Mouse (Mus musculus) thymus, postnatal 25 days (tissue): ENCODE measurements around the gene Camta1.

Source experiments
- DNase-seq: peaks from one replicate; pipeline ENCODE4 v3.0.0; 2022

The Camta1 gene

GRCm38 (mm10) chr4:151237501-151237900 lies 624.2 kb downstream of the Camta1 start:
- no peak for DNase-seq

- no peak for DNase-seq
These were observed 626.7 kb downstream of the Camta1 start for GRCm38 (mm10) chr4:151234981-151235380.

DNA sequence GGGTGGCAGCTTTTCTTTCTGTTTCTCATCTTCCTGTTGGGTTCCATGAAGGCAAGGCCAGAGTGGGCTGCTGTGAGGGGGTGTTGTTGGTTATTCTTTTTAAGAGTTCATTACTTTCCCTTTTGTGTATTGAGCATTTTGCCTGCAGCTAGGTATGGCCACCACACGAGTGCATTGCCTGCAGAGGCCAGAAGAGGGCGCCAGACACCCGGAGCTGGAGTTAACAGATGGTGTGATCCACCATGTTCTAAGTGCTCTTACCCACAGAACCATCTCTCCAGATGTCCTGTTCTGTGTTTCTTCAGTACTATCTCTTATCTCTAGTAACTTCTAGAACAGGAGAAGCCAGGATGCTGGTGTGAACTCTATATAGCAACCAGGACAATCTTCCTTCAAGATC lies 629.6 kb downstream of the Camta1 start:
- no peak for DNase-seq

- DNase-seq: no peak
These were observed 632.6 kb downstream of the Camta1 start for GRCm38 (mm10) chr4:151229073-151229472.

- DNase-seq: no peak
These were observed 635.2 kb downstream of the Camta1 start for GRCm38 (mm10) chr4:151226496-151226895.

- no peak for DNase-seq
These were observed 637.7 kb downstream of the Camta1 start for GRCm38 (mm10) chr4:151224017-151224416.

DNA sequence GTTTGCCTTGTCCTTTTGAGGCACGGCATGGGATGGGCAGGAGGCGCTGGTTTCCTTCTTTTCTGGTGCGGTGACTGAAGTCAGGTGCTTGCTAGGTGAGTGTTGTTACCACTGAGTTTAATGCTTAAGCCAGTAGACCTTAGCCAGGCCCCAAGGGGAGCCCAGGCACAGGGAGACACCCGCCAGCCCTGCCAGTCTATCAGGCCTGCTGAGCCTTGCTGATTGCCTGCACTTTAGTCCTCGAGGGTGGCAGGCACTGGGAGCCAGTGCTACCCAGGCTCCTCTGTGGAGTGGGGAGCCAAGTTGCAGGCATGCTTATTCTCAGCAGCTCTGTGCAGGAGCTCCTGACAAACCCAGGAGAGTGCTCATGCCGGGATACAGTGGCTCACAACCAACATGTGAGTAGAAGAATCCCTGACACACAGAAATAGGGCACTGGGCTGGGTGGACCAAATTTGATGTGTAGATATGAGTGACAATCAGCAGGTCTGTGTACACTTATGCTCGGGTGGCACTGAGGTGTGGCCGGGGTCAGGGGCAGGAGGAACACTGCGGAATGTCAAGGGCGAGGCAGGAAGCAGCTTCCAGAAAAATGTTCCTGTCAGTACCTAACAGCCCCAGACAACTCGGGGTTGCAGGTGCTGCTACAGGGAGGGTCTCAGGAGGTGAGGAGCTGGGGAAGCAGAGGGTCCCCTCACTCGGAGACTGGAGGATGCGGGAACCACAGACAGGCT lies 638.2 kb downstream of the Camta1 start:
- no peak for DNase-seq

GRCm38 (mm10) chr4:151222635-151223034 lies 639.0 kb downstream of the Camta1 start:
- no peak for DNase-seq

DNA sequence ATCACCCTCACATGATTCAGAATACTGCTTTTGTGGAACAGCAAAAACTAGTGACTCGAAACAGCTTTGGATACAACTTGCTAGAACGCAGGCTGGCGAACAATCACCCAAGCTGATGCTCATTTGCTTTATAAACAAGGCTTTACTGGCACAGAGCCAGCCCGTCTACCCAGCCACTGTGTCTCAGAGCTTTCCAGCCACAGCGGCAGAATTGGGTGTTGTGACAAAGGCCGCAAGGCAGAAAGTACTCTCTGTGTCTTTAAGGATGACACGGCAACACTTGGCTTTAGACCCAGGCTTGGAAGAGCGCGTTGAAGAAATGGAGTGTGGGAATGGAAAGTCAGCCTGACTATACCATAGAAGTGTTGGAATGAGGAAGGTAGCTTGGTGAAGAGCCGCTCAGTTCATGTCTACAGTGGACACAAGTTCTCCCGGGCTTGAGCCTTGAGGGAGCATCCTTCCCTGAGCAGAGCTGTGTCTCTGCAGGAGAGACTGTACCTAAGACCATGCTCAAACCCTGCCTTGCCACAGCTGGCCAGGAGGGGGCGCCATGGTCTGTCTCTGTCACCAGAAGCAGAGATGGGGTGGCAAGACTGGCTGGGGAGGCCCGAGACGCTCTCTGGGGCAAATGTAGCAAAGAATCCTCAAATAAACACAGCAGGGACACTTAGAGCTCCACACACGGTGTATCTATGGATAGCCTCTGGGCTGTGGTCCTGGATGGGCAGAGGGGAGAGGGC lies 645.0 kb downstream of the Camta1 start:
- peak; percentile 1 for DNase-seq

DNA sequence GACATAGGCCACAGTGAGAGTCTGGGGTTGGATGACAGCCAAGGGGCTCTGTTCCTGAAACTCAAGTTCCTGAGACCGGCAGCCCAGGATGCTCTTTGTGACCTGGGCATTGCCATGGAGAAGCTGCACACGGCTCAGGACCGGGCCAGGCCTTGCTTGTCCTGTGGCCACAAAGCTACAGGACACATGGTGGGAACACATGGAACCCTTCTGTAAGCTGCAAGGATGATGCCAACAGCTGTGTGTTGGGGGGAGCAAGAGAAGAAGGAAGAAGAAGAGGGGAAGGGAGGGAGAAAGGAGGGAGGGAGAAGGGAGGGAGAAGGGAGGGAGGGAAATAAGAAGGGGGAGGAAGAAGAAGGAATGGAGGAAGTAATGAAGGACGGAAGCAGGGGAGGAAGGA lies 645.8 kb downstream of the Camta1 start:
- no peak for DNase-seq

GRCm38 (mm10) chr4:151215179-151215578 lies 646.5 kb downstream of the Camta1 start:
- peak; percentile 1 for DNase-seq

DNA sequence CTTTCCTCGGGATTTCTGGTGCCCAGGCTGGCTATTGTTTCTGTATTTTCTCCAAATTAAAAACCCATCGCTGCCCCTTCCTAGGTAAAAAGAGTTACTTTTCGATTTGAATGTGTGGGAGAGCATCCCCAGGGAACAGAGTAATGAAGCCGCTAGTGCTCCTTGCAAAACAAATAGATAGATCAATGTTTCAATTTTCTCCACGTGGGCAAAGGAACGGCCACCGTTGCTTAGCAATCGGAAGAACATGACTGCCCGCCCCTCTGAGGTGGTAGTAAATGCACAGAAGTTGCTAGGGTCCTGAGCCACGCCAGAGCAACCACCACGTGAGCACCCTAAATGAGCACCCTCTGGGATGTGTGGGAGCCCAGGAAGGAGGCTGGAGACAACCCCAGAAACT lies 648.2 kb downstream of the Camta1 start:
- DNase-seq: no peak

GRCm38 (mm10) chr4:151211992-151212391 lies 649.7 kb downstream of the Camta1 start:
- no peak for DNase-seq

DNA sequence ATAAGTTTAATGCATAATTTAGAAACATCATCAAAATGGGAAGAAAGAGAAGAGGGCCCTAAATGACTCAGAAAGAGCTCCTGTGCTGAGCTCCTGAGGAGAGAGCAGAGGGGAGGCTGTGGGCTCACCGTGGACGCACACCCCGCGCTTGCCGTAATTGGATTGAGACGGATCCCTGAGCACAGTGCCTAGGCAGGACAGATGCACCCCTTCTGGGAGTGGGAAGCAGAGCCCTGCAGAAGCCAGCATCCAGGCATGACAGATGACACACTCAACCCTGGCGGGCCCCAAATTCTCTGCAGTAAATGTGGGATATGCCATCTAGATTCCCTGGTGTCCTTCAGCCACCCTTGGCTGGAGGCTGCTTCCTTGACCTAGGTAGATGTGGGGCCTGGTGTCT lies 654.1 kb downstream of the Camta1 start:
- DNase-seq: no peak

GRCm38 (mm10) chr4:151202891-151203290 lies 658.8 kb downstream of the Camta1 start:
- DNase-seq: no peak

GRCm38 (mm10) chr4:151200316-151200715 lies 661.4 kb downstream of the Camta1 start:
- no peak for DNase-seq

DNA sequence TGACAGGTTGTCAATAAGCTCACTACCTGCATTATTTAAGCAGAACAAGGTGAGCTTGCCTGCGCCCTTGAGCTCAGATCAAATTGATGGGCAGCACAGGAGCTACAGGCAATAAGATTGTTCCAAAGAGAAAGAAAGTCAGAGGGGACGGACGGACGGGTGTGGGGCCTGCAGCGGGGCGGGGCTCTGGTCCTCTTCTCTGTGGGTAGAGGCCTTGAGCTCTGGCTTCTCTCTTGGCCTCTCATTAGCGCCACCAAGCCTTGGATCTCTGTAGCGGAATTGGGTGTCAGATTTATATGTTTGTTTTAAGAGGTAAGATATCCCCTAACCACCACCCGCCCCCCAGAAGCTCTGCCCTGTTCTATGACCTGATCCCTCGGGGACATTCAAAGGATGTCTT lies 666.5 kb downstream of the Camta1 start:
- DNase-seq: no peak

DNA sequence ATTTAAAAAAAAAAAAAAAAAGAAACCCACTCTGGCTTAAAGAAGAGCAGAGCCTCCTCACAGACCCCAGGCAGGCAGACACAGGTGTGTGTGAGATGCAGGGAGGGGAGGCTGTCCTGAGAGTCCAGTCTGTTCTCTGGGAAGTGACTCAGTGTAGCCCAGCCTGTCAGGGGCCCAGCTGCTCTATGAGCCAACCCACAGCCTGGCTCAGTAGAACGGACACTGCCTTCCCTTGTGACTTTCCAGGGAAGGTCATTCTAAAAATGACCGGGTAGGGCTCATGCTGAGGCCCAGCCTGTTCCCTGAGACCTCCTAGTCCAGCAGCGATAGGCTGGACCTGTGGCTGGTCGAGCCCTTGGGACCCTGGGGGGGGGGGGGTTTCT lies 667.0 kb downstream of the Camta1 start:
- no peak for DNase-seq

DNA sequence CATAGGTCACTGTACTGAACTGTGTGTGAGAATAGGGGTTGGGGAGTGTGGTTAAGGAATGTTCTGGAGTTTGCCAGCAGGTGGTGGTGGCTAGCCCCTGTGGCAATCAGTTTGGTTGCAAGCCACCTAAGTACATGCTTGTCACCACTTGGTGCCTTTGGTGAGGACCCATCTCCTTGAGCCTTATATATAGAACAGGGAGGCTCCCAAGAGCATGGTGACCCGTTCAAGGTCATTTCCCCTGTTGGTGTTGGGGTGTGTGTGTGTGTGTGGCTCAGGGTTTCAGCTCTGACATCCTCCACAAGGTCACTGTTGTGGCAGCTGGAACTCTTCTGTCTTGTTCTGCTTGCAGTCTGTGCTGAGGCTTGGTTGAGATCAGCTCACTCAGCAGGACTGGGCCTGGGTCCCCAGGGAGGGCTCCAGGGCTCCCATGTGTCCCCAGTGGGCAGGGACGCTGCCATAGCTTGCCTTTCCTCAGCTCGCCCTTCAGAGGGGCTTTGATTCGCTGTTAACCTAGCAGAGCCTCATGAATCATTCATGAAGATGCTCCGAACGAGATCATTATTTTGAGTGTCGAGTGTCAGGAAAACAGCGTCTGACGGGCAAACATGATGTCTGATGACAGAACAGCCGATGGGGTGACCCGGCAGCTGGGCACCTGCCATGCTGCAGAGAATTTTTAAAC lies 667.5 kb downstream of the Camta1 start:
- no peak for DNase-seq

GRCm38 (mm10) chr4:151186447-151186846 lies 675.2 kb downstream of the Camta1 start:
- DNase-seq: peak; percentile 14

DNA sequence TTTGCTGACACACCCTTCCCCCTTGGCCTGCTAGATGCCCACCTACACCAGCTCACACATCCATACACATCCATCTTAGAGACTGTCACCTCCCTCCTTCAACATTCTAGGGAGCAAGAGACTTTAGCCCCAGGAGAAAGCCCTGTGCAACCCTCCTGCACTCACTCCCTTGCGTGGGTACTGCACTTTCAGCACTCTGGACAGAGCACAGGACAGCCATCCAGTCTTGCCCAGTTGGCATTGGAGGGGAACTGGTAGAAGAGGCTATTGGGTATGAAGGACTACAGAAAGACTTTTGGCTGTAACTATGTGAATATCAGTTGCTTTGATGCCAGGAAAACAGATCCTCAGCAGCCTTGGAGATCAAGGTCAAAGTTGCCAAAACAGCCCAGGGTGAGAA lies 675.9 kb downstream of the Camta1 start:
- no peak for DNase-seq

DNA sequence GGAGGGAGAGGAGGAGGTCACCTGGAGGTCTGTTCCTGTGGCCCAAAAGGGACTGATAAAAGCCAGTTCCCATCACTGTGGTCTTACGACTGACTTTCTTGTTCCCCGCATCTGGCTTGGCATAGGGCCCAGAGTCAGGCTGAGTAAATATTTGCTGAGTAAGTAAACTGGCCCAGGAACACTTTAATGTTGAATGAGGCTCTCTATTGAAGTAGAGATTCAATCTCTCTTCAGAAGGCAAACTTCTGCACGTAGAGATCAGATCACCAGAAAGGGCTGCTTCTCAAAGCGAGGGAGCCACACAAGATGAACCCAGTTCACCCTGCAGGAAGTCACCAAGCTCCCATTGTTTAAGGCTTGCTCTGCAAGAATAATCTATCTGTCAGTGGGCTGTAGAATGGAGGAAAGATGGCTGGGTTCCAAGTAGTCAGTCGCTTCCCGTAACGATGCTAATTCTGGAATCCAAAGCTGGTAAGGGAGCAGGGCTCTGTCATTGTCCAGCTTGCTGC lies 681.2 kb downstream of the Camta1 start:
- DNase-seq: no peak

GRCm38 (mm10) chr4:151179639-151180038 lies 682.0 kb downstream of the Camta1 start:
- DNase-seq: no peak

DNA sequence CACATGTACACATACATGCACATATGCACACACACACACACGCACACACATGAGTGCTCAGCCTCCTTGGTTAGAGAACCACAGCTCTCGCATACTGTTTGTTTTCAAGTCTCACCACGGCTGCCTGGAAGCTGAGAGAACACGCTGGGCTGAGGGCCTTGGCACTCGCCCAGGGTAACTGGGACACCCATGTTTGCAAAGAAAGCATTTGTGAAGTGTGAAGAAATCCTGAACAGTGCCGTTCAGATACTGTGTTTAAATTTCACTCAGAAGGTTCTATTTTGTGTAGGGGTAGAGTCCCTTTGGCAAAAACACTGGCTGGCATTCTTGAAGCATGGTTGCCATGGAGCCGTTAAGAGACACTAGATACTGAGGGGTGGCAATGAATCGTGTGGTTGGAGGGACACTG lies 682.7 kb downstream of the Camta1 start:
- no peak for DNase-seq
